Mouse (Mus musculus) CH12.LX (cell line): ENCODE data around the gene Cldn14.

Experiments
- CTCF ChIP-seq, 2 experiments: IDR thresholded peaks in 1 of 2; conservative IDR thresholded peaks in 1 of 2; 2 replicates each; pipeline ENCODE4 v1.5.1; 2011 to 2012; ENCODE audit warnings: low read depth in 2 of 2, low read length in 2 of 2, improper control_type of control experiment in 1 of 2, inconsistent platforms in 1 of 2, mild to moderate bottlenecking in 1 of 2, moderate library complexity in 1 of 2
- MYC ChIP-seq: IDR thresholded peaks from 2 replicates; pipeline ENCODE4 v1.6.1; 2011; ENCODE audit warnings: low read depth, mild to moderate bottlenecking, improper control_type of control experiment, low read length
- POLR2A ChIP-seq: IDR thresholded peaks from 2 replicates; pipeline ENCODE4 v1.6.1; 2011; ENCODE audit warnings: low read depth, mild to moderate bottlenecking, improper control_type of control experiment, low read length
- USF1 ChIP-seq: IDR thresholded peaks from 2 replicates; pipeline ENCODE4 v1.6.1; 2014; ENCODE audit warnings: low read depth, mild to moderate bottlenecking, inconsistent platforms, low read length, improper control_type of control experiment
- ZC3H11A ChIP-seq: IDR thresholded peaks from 2 replicates; pipeline ENCODE4 v1.6.1; 2012; ENCODE audit warnings: low read depth, mild to moderate bottlenecking, inconsistent platforms, low read length, improper control_type of control experiment
- ZKSCAN1 ChIP-seq: IDR thresholded peaks from 2 replicates; pipeline ENCODE4 v1.6.1; 2012; ENCODE audit warnings: low read depth, inconsistent platforms, low read length, improper control_type of control experiment, borderline replicate concordance

DNA sequence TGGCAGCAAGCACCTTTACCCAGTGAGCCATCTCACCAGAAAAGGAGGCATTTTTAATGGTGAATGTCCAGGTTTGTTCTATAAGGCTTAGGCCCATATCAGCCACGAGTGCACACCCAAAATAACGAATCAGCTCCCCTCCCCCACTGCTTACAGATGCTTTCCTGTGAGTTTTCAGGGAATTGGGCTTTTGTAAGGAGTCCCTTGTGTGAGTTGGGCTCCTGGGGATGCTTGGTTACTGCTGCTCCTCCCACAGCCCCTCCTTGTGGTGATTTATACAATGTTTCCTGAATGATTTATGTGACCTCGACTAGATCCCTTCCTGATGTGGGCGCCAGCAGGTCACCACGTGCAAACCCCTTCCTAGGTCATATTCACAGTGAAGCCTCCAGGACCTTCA, 9.7 kb downstream of the Cldn14 start:
- no peak for TF ChIP-seq ZC3H11A
- peak in 1 of 2 experiments; percentile 17; a peak in 1 of 4 replicates for TF ChIP-seq CTCF (conservative IDR thresholded peaks at IDR 0.05 in 1 of 2, IDR thresholded peaks at IDR 0.05 in 1 of 2; ENCODE audit: low read depth in 2 of 2, low read length in 2 of 2)
- no peak for TF ChIP-seq POLR2A
- no peak for TF ChIP-seq USF1
- no peak for TF ChIP-seq ZKSCAN1
- TF ChIP-seq MYC, result no peak
